Mouse (Mus musculus): ENCODE data around the gene Slc36a1. TPM values are rescaled to one million over a fixed set of nuclear protein-coding genes. Genes with fewer than 3 reads are reported as not detected.

Slc36a1 gene
- polyA plus RNA-seq, 1 experiment from 2014 or later: 1.0 TPM

DNA sequence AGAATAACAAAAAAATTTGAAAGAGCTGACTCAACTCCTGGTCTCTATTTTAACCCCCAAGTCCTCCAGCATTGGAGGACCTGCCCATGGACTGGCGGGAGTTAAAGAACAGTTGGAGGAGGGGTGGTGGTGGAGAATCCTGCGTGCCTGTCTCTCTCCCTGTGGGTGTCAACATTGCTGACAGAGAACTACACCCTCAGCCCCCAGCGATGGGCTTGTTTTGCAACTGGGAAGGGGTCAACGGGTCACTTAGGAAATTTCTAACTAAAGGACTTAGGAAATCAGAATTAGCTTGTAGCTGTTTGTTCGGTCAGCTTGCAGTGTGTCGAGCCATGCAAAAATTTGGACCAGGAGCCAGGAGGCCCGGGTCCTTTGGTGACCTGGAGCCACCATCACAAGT is 21.0 kb upstream of the Slc36a1 start:
- no peak for ATAC-seq (ENCODE audit: extremely low read depth, insufficient number of reproducible peaks, low FRiP score, low TSS enrichment)
- H3K4me1 ChIP-seq: peaks cover 19% of the 10 kb centered on the region
- H3K4me3 ChIP-seq: no peak overlapping the region
- no peak overlapping the region for H3K27ac ChIP-seq (replicated peaks)
- no peak overlapping the region for H3K4me2 ChIP-seq
- no peaks in the 10 kb centered on the region for H3K9me3 ChIP-seq
- 51% methylated on average over 7 of the region's 7 CpGs for WGBS
- H3K36me3 ChIP-seq: no peaks in the 10 kb centered on the region
- H3K27me3 ChIP-seq (replicated peaks): no peaks in the 10 kb centered on the region
- H3K9ac ChIP-seq: no peak overlapping the region

DNA sequence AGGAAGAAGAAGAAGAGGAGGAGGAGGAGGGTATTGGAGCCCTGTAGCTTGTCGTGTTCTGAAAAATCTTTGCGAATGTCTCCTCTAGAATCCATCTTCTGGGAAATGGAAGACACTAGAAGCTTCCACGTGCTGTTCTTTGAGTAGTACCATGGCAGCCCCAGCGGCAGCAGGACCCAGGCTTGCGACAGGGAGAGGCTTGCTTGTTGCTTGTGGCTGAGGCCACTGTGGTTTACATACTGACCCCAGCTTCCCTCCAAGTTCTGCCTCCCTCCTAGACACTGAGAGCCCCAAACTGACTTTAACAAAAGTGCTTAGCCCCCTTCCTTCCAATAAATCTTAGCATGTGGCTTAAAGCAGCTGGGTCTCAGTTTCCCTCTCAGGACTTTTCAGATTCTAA is 19.9 kb upstream of the Slc36a1 start:
- ATAC-seq (ENCODE audit: extremely low read depth, insufficient number of reproducible peaks, low FRiP score, low TSS enrichment): no peak
- no peak overlapping the region for H3K27ac ChIP-seq (replicated peaks)
- no peaks in the 10 kb centered on the region for H3K36me3 ChIP-seq
- H3K27me3 ChIP-seq (replicated peaks): no peaks in the 10 kb centered on the region
- H3K4me2 ChIP-seq: peak overlapping the region; percentile 34; the same call in 1 of the 2 replicates
- H3K9me3 ChIP-seq: no peaks in the 10 kb centered on the region
- no peak overlapping the region for H3K9ac ChIP-seq
- 82% methylated on average over 5 of the region's 5 CpGs for whole genome bisulfite sequencing
- peaks cover 19% of the 10 kb centered on the region for H3K4me1 ChIP-seq
- H3K4me3 ChIP-seq: 0 out of 2 replicates have a peak overlapping the region, but pooled peaks have one; percentile 22

GRCm38 (mm10) chr11:55184733-55185291 is 19.3 kb upstream of the Slc36a1 start, which contains the start of gene Slc36a2:
TSS of gene Slc36a2 (minus strand) at chr11:55185077.
- H3K4me3 ChIP-seq: peak within 1 kb of the TSS; percentile 22
- no peak; the same call in 1 of the 2 replicates for ATAC-seq (ENCODE audit: extremely low read depth, insufficient number of reproducible peaks, low FRiP score, low TSS enrichment)

GRCm38 (mm10) chr11:55187292-55187691 is 16.9 kb upstream of the Slc36a1 start:
- no peak for ATAC-seq (ENCODE audit: extremely low read depth, insufficient number of reproducible peaks, low FRiP score, low TSS enrichment)
- no peak overlapping the region for H3K9ac ChIP-seq
- H3K4me3 ChIP-seq: no peak overlapping the region
- H3K27me3 ChIP-seq (replicated peaks): no peaks in the 10 kb centered on the region
- no peaks in the 10 kb centered on the region for H3K9me3 ChIP-seq
- H3K36me3 ChIP-seq: no peaks in the 10 kb centered on the region
- no peak overlapping the region for H3K4me2 ChIP-seq
- WGBS: 41% methylated on average over 4 of the region's 4 CpGs
- H3K4me1 ChIP-seq: peaks cover 15% of the 10 kb centered on the region
- H3K27ac ChIP-seq (replicated peaks): peak overlapping the region; percentile 82

More at GRCm38 (mm10) chr11:55184733-55185291, 19.3 kb upstream of the Slc36a1 start, which contains the start of gene Slc36a2:
- Histone ChIP-seq H3K36me3 (no peaks in the 10 kb centered on the region), H3K4me1 (peaks cover 19% of the 10 kb centered on the region), H3K9me3 (no peaks in the 10 kb centered on the region), H3K27me3 (replicated peaks) (no peaks in the 10 kb centered on the region), H3K4me2 (peak within 1 kb of the TSS; percentile 34), H3K27ac (replicated peaks) (no peak within 1 kb of the TSS), H3K9ac (no peak within 1 kb of the TSS)
- WGBS: 41% methylated on average over 10 of the region's 10 CpGs

GRCm38 (mm10) chr11:55187777-55188176 is 16.4 kb upstream of the Slc36a1 start:
- WGBS: 76% methylated on average over 6 of the region's 6 CpGs
- no peak for ATAC-seq (ENCODE audit: extremely low read depth, insufficient number of reproducible peaks, low FRiP score, low TSS enrichment)
- Histone ChIP-seq H3K4me2 (no peak overlapping the region), H3K27ac (replicated peaks) (peak overlapping the region; percentile 82), H3K27me3 (replicated peaks) (no peaks in the 10 kb centered on the region), H3K4me3 (no peak overlapping the region), H3K9me3 (no peaks in the 10 kb centered on the region), H3K36me3 (no peaks in the 10 kb centered on the region), H3K9ac (no peak overlapping the region), H3K4me1 (peaks cover 15% of the 10 kb centered on the region)

GRCm38 (mm10) chr11:55190216-55190615 is 13.9 kb upstream of the Slc36a1 start:
- 60% methylated on average over 3 of the region's 3 CpGs for WGBS
- Histone ChIP-seq H3K27me3 (replicated peaks) (no peaks in the 10 kb centered on the region), H3K4me2 (no peak overlapping the region), H3K36me3 (no peaks in the 10 kb centered on the region), H3K4me3 (no peak overlapping the region), H3K9me3 (no peaks in the 10 kb centered on the region), H3K27ac (replicated peaks) (no peak overlapping the region), H3K9ac (no peak overlapping the region), H3K4me1 (peaks cover 24% of the 10 kb centered on the region)
- ATAC-seq (ENCODE audit: extremely low read depth, insufficient number of reproducible peaks, low FRiP score, low TSS enrichment): no peak

DNA sequence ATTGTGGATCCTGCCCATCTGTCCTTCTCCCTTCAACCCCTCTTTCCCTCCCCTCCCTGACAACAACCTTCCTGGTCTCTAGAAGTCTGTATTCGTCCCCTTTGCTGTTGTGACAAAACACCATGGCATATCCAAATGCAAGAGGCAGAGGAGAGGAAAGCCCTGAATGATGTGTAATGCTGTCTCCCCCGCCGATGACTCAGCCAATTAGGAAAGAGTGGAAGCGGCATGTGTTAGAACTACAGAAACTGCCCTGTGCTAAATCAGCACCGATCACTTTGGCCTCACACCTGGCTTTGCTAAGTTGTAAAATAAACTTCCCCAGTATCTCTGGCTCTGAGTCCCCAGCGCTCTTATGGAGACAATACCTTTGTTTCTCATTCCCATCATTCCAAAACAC is 7.1 kb upstream of the Slc36a1 start:
- WGBS: 51% methylated on average over 6 of the region's 6 CpGs

DNA sequence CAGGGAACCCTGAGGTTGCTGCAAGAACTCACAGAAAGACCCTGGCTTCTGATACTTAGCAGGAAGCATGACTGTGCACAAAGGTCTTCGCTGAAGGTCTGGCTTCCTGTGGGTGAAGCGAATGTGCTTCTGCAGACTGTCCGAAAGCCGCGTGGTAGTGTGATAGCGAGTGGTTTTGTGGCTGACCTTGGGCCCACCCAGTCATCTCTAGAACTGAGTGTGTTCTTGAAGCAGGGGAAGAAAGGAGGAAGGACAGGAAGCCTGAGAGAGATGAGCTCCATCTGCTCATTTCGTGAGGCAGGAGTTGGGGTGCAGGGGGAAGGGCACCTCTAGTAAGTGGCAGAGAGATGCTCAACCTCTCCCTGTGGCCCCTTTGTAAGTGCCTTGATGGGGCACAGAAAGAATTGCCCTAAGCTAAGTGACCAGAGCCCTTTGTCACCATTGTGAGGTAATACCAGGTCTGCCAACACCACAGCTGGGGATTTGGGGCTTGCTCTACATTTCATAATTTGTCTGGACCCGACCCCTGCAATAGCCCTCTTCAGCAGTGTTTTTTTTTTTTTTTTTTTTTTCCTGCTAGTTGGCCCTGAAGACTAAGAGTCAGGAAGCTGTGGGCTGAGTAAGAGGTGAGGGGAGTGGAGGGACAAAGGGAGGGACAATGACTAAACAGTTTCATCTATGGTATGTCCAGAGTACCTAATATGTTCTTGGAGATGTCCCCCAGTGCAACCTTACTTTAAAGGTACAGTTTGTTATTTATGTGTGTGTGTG is 6.2 kb upstream of the Slc36a1 start:
- no peak for ATAC-seq (ENCODE audit: extremely low read depth, insufficient number of reproducible peaks, low FRiP score, low TSS enrichment)
- Histone ChIP-seq H3K9ac (no peak overlapping the region), H3K27me3 (replicated peaks) (peaks cover 4% of the 10 kb centered on the region; the same call in 1 of the 2 replicates), H3K4me3 (no peak overlapping the region), H3K9me3 (no peaks in the 10 kb centered on the region), H3K4me1 (peaks cover 9% of the 10 kb centered on the region), H3K4me2 (no peak overlapping the region), H3K27ac (replicated peaks) (no peak overlapping the region), H3K36me3 (no peaks in the 10 kb centered on the region)
- 64% methylated on average over 8 of the region's 8 CpGs for WGBS

More for the DNA sequence above, 7.1 kb upstream of the Slc36a1 start:
- no peak for ATAC-seq (ENCODE audit: extremely low read depth, insufficient number of reproducible peaks, low FRiP score, low TSS enrichment)
- Histone ChIP-seq H3K9me3 (no peaks in the 10 kb centered on the region), H3K27ac (replicated peaks) (no peak overlapping the region), H3K4me3 (no peak overlapping the region), H3K9ac (no peak overlapping the region), H3K36me3 (no peaks in the 10 kb centered on the region), H3K4me2 (no peak overlapping the region), H3K4me1 (peaks cover 9% of the 10 kb centered on the region), H3K27me3 (replicated peaks) (peaks cover 4% of the 10 kb centered on the region; the same call in 1 of the 2 replicates)

DNA sequence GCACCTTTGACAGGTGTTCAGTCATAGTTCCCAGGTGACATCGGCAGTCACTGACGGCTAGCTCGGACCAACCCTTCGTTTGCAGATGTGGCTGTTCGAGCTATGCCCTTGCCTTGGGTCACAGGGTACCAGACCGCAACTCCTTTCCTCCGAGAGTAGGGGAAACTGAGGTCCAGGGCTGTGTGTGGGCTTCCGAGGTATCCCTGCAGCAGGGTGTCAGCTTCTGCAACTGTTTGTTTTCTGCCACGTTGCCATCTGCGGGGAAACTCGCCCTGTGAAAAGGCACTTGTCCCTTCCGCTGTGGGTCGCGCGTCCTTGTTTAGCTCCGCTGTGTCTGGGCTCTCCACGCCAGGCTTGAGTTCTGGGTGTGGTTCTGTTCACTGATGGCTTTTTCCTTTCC is 452 bp downstream of the Slc36a1 start:
- peak overlapping the region; percentile 81 for H3K4me3 ChIP-seq
- H3K9ac ChIP-seq: peak overlapping the region; percentile 86
- peaks cover 9% of the 10 kb centered on the region for H3K4me1 ChIP-seq
- H3K9me3 ChIP-seq: no peaks in the 10 kb centered on the region
- no peaks in the 10 kb centered on the region for H3K36me3 ChIP-seq
- peak overlapping the region; percentile 88 for H3K4me2 ChIP-seq
- no peak overlapping the region for H3K27ac ChIP-seq (replicated peaks)
- 5% methylated on average over 17 of the region's 17 CpGs for WGBS
- no peak; the same call in 1 of the 2 replicates for ATAC-seq (ENCODE audit: extremely low read depth, insufficient number of reproducible peaks, low FRiP score, low TSS enrichment)
- H3K27me3 ChIP-seq (replicated peaks): peaks cover 12% of the 10 kb centered on the region; the same call in 1 of the 2 replicates

- no peaks in the 10 kb centered on the region for H3K9me3 ChIP-seq
- no peak for ATAC-seq (ENCODE audit: extremely low read depth, insufficient number of reproducible peaks, low FRiP score, low TSS enrichment)
- peaks cover 8% of the 10 kb centered on the region; the same call in 1 of the 2 replicates for H3K27me3 ChIP-seq (replicated peaks)
- no peak overlapping the region for H3K27ac ChIP-seq (replicated peaks)
- H3K4me1 ChIP-seq: peaks cover 13% of the 10 kb centered on the region
- H3K36me3 ChIP-seq: 0 out of 2 replicates have a peak, but pooled peaks cover 2% of the 10 kb centered on the region
- H3K4me3 ChIP-seq: no peak overlapping the region
- 55% methylated on average over 6 of the region's 6 CpGs for WGBS
- no peak overlapping the region for H3K4me2 ChIP-seq
- no peak overlapping the region for H3K9ac ChIP-seq
Measured at GRCm38 (mm10) chr11:55208001-55208690, 4.0 kb downstream of the Slc36a1 start.

DNA sequence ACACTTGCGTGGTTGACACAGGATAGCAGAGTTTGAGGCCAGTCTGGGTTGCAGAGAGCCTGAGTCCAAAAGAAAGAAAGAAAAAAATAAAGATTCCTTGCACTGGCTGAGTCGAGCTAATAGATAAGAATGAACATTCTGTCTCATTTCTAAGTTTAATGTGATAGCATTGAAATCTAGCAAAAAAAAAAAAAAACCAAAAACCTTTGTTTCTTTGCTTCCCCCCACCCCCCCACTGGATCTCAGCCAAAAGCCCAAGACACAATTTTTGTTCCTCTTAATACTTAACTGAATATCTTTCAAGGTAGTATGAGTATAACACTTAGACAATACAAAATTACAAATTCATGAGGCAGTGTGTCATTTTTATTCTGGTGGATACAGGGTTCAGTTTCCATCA is 4.9 kb downstream of the Slc36a1 start:
- Histone ChIP-seq H3K4me1 (peaks cover 13% of the 10 kb centered on the region), H3K27ac (replicated peaks) (no peak overlapping the region), H3K9ac (no peak overlapping the region), H3K4me2 (no peak overlapping the region), H3K36me3 (0 out of 2 replicates have a peak, but pooled peaks cover 2% of the 10 kb centered on the region), H3K9me3 (no peaks in the 10 kb centered on the region), H3K4me3 (no peak overlapping the region), H3K27me3 (replicated peaks) (peaks cover 8% of the 10 kb centered on the region; the same call in 1 of the 2 replicates)
- WGBS: 63% methylated on average over 2 of the region's 2 CpGs
- no peak for ATAC-seq (ENCODE audit: extremely low read depth, insufficient number of reproducible peaks, low FRiP score, low TSS enrichment)

Measured in heart, embryonic 13.5 days (tissue).